Mouse (Mus musculus) midbrain, embryonic 13.5 days (tissue): Measurements from ENCODE around the gene Plxnb1. TPM values are rescaled to one million over a fixed set of nuclear protein-coding genes. Genes with fewer than 3 reads are reported as not detected.

ENCODE experiments used
- ATAC-seq: fragments of 200-750 bp; cut with Nextera tagmentation; 2 replicates; pipeline ENCODE4 v1.8.0; 2017; ENCODE audit warnings: mild to moderate bottlenecking, moderate TSS enrichment, moderate library complexity
- H3K27ac ChIP-seq: fragments of 300-500 bp; sonication (generic); 2 replicates; pipeline ENCODE4 v1.5.1; 2015; ENCODE audit warnings: inconsistent platforms, mild to moderate bottlenecking, moderate library complexity
- H3K27me3 ChIP-seq: fragments of 300-500 bp; sonication (generic); 2 replicates; pipeline ENCODE4 v1.6.1; 2015; ENCODE audit warnings: mild to moderate bottlenecking, inconsistent platforms
- H3K36me3 ChIP-seq: fragments of 300-500 bp; sonication (generic); 2 replicates; pipeline ENCODE4 v1.6.1; 2015; ENCODE audit warnings: mild to moderate bottlenecking, inconsistent platforms
- H3K4me1 ChIP-seq: fragments of 300-500 bp; sonication (generic); replicated peaks from 2 replicates; pipeline ENCODE4 v1.6.1; 2015; ENCODE audit warnings: inconsistent platforms
- H3K4me2 ChIP-seq: fragments of 300-500 bp; sonication (generic); replicated peaks from 2 replicates; pipeline ENCODE4 v1.6.1; 2015; ENCODE audit warnings: moderate library complexity, mild to moderate bottlenecking, inconsistent platforms
- H3K4me3 ChIP-seq: fragments of 300-500 bp; sonication (generic); replicated peaks from 2 replicates; pipeline ENCODE4 v1.5.1; 2015; ENCODE audit warnings: mild to moderate bottlenecking, inconsistent platforms
- H3K9ac ChIP-seq: fragments of 300-500 bp; sonication (generic); replicated peaks from 2 replicates; pipeline ENCODE4 v1.6.1; 2015; ENCODE audit warnings: mild to moderate bottlenecking, inconsistent platforms
- H3K9me3 ChIP-seq: fragments of 300-500 bp; sonication (generic); 2 replicates; pipeline ENCODE4 v1.6.1; 2016; ENCODE audit warnings: mild to moderate bottlenecking, inconsistent platforms
- WGBS: fragments of 180-500 bp; shearing (Covaris S2); methylation state at CpG from one replicate; pipeline ENCODE4 v1.1.7; 2015; 5-methylcytosine and 5-hydroxymethylcytosine counted together
- polyA plus RNA-seq: library from polyadenylated mRNA; unstranded; fragments of >200 nt; fragmentation: Nextera tagmentation; extraction: Ambion mirVana; gene quantifications from 2 replicates; pipeline ENCODE4 v1.2.1, GENCODE M21; 2015

Gene Plxnb1
- polyA plus RNA-seq, 1 experiment from 2014 or later = 33.3 TPM

DNA sequence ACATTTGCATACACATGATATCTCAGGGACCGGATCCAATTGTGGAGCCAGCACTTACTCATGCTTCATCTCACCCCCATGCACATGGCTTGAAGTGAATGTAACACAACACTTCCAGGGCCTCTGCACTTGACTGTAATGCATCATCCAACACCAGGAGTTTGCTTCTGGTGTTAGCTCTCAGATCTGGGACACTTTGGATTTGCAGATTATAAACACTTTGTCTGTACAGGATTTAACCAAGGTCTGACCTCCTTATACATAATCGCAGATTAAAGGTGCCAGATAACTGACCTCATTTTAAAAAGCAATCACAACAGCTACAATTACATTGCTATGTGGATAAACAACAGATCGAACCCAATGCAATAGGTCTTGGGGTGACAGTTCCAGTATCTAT is 14.7 kb upstream of the Plxnb1 start:
- WGBS = 96% methylated on average over 3 of the region's 3 CpGs
- H3K4me2 ChIP-seq = peak overlapping the region; percentile 98; the same call in 1 of the 2 replicates
- no peak overlapping the region for H3K27ac ChIP-seq
- H3K4me1 ChIP-seq = peaks cover 28% of the 10 kb centered on the region
- H3K27me3 ChIP-seq = no peaks in the 10 kb centered on the region
- no peak overlapping the region for H3K4me3 ChIP-seq
- H3K9ac ChIP-seq = no peak overlapping the region
- peaks cover 27% of the 10 kb centered on the region for H3K36me3 ChIP-seq
- no peaks in the 10 kb centered on the region for H3K9me3 ChIP-seq
- no peak for ATAC-seq

DNA sequence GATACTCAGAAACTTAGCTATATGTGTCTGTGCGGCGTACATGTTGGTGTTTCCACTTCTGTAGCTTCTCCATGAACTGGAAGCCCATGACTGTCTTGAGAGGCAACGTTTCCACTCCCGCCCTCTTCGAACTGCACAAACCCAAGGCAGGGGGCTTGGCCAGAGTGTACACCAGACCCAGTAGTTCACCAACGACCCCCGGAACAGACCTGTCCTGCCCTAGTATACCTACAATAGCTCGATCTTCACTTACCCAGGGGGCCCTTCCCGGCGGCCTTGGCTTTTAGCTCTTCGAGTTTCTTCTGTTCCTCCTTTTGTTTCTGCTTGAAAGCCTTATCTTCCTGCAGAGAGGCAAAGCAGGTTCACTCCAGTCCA is 13.5 kb upstream of the Plxnb1 start:
- H3K9ac ChIP-seq = peak overlapping the region; percentile 88
- H3K4me1 ChIP-seq = peaks cover 28% of the 10 kb centered on the region
- peak overlapping the region; percentile 82 for H3K4me3 ChIP-seq
- WGBS = 6% methylated on average over 11 of the region's 11 CpGs
- peak; percentile 32 for ATAC-seq
- peak overlapping the region; percentile 67; the same call in 1 of the 2 replicates for H3K27ac ChIP-seq
- H3K27me3 ChIP-seq = no peaks in the 10 kb centered on the region
- H3K9me3 ChIP-seq = no peaks in the 10 kb centered on the region
- peaks cover 27% of the 10 kb centered on the region for H3K36me3 ChIP-seq
- peak overlapping the region; percentile 98 for H3K4me2 ChIP-seq

DNA sequence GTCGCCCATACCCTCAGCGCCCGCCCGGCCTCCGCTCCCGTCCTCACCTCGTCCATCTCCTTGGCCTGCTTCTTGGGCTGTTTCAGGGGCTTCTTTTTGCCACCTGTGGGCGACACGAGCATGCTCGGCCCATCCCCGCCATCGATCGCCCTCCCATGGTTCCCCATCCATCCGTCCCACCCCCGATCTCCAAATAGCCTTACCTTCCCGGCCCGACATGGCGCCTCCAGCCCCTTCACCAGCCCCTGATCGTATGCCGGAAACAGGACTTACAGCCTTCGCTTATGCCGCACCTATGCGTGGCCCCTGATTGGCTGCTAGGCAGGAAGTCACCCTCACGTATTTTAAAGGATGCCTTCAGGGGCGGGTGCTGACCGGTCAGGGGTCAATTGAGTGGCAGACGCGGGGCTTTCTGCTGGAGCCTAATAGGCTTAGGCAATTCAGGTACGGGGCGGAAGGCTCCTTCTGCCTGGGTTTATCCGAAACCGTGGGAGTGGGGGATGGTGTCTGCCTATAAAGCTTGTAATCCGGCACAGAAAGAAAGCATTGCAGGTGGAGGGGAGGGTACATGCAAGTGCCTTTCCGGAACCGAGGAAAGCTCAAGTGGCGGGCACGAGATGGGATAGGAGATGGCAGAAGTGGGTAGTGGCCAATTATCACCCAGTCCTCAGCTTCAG is 12.9 kb upstream of the Plxnb1 start, which contains the start of the genes Ccdc51 and Tma7:
Ccdc51 (plus strand) TSS at position 370 of the 677 bp plus-strand sequence.
Tma7 (minus strand) TSS at position 464 of the 677 bp plus-strand sequence.
- Histone ChIP-seq H3K4me1 (peaks cover 28% of the 10 kb centered on the region), H3K9me3 (no peaks in the 10 kb centered on the region), H3K27me3 (no peaks in the 10 kb centered on the region), H3K9ac (peak within 1 kb of the TSS; percentile 88), H3K36me3 (peaks cover 27% of the 10 kb centered on the region), H3K27ac (peak within 1 kb of the TSS; percentile 67), H3K4me3 (peak within 1 kb of the TSS; percentile 82), H3K4me2 (peak within 1 kb of the TSS; percentile 98)
- ATAC-seq = peak; percentile 98
- WGBS = under 1% methylated on average over 37 of the region's 37 CpGs

DNA sequence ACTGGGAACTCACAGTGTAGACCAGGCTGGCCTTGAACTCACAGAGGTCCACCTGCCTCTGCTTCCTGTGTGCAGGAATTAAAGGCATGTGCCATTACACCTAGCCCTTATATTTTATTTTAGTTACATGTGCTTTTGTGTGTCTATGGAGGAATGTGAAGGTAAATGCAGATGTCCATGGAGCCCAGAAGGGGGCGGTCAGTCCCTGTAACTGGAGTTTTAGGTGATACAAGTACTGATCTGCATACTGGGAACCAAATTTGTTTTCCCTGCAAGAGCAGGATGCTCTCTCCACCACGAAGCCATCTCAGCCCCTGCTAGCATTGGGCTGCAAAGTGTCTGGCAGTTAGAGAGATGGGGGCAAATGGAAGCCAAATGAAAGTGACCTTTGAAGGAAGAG is 10.3 kb upstream of the Plxnb1 start:
- ATAC-seq = no peak
- Histone ChIP-seq H3K9ac (no peak overlapping the region), H3K36me3 (peaks cover 20% of the 10 kb centered on the region), H3K4me3 (no peak overlapping the region), H3K27ac (no peak overlapping the region), H3K27me3 (no peaks in the 10 kb centered on the region), H3K4me2 (no peak overlapping the region), H3K9me3 (no peaks in the 10 kb centered on the region), H3K4me1 (peaks cover 28% of the 10 kb centered on the region)
- WGBS = 12% methylated on average over 2 of the region's 2 CpGs

DNA sequence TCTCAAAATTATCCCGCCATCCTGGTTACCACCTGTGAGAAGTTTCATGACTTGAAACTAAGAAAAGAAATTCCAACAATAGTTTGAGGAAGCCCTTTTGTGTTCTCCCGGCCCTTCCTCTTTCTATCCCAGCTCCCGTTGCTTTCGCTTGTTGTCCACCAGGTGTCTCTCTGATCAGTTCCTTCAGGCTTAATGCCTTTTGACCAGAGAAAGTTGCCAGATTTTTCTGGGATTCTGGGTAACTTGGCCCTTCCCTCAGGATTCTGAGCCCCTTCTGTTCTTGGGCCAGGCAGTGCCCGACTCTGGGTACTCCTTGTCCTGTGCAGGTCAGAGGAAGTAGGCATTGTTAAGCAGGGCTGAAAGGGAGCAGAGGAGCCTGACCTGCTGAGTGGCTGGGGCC is 7.2 kb upstream of the Plxnb1 start:
- peaks cover 10% of the 10 kb centered on the region for H3K4me1 ChIP-seq
- no peaks in the 10 kb centered on the region for H3K27me3 ChIP-seq
- ATAC-seq = no peak
- no peaks in the 10 kb centered on the region for H3K9me3 ChIP-seq
- peaks cover 36% of the 10 kb centered on the region for H3K36me3 ChIP-seq
- no peak overlapping the region for H3K27ac ChIP-seq
- H3K4me2 ChIP-seq = no peak overlapping the region
- no peak overlapping the region for H3K9ac ChIP-seq
- WGBS = 10% methylated on average over 5 of the region's 5 CpGs
- no peak overlapping the region for H3K4me3 ChIP-seq

DNA sequence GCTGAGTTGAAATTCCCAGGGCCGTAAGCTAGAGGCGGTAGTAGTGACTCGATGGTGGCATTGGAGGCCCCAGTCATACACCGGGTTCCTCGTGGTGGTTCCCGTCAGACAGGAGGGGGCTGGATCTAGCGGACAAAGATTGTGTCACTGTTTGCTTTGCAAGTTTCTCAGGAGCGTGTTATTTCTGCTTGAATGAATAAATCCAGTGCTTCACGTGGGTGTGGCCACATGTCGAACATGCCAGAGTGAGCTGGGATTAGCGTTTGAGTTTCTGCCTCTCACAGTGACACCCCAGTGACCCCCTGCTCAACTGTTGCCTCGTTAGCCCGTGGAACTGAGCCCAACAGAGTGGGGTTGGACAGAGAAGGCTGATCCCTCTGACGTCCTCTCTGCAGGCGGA is 4.7 kb upstream of the Plxnb1 start:
- Histone ChIP-seq H3K4me1 (peaks cover 14% of the 10 kb centered on the region), H3K27me3 (no peaks in the 10 kb centered on the region), H3K36me3 (peaks cover 36% of the 10 kb centered on the region), H3K27ac (no peak overlapping the region), H3K9me3 (no peaks in the 10 kb centered on the region), H3K4me2 (no peak overlapping the region), H3K4me3 (no peak overlapping the region), H3K9ac (no peak overlapping the region)
- no peak for ATAC-seq
- WGBS = 49% methylated on average over 15 of the region's 15 CpGs

DNA sequence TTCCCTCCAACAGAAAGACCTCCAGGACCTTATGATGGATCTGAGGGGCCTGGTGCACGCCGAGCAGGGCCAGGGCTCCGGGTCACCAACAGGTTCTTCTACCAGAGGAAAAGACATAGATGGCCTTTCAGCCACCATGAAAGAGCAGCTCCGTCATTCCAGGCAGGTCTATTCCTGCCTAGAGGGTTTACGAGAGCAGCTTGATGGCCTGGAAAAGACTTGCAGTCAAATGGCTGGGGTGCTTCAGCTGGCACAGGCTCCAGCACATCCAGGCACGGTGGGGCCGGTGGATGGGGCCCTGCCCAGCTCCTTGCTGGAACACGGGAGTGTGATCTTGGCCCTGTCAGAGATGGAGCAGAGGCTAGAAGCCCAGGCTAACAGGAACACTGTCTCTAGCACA is 3.4 kb upstream of the Plxnb1 start:
- WGBS = 92% methylated on average over 8 of the region's 8 CpGs
- Histone ChIP-seq H3K9me3 (no peaks in the 10 kb centered on the region), H3K4me3 (no peak overlapping the region), H3K4me1 (peaks cover 21% of the 10 kb centered on the region), H3K27me3 (no peaks in the 10 kb centered on the region), H3K36me3 (peaks cover 36% of the 10 kb centered on the region), H3K27ac (no peak overlapping the region), H3K4me2 (no peak overlapping the region), H3K9ac (no peak overlapping the region)
- ATAC-seq = no peak

DNA sequence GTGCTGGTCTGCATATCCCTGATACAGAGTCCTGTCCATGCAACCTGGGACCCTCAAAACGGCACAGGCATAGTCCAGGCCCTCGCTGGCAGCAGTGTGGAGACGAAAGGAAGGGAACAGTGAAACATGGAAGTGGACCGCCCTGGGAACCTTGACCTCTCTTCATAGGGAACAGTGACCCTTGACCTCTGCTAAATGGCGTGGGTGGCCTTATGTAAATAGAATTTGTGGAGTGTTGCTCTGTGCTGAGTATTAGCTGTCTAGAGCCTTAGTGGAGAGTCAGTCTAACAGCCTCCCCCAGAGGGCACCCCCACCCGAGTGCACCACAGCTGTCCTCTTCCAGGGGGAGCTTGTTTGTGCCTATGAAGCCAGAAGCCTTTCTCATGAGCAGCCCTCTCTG is 2.4 kb upstream of the Plxnb1 start:
- H3K4me2 ChIP-seq = no peak overlapping the region
- H3K36me3 ChIP-seq = peaks cover 36% of the 10 kb centered on the region
- no peaks in the 10 kb centered on the region for H3K9me3 ChIP-seq
- H3K27ac ChIP-seq = peak overlapping the region; percentile 11; the same call in 1 of the 2 replicates
- no peak overlapping the region for H3K9ac ChIP-seq
- H3K27me3 ChIP-seq = no peaks in the 10 kb centered on the region
- peaks cover 31% of the 10 kb centered on the region for H3K4me1 ChIP-seq
- WGBS = 24% methylated on average over 6 of the region's 6 CpGs
- H3K4me3 ChIP-seq = no peak overlapping the region
- ATAC-seq = no peak

DNA sequence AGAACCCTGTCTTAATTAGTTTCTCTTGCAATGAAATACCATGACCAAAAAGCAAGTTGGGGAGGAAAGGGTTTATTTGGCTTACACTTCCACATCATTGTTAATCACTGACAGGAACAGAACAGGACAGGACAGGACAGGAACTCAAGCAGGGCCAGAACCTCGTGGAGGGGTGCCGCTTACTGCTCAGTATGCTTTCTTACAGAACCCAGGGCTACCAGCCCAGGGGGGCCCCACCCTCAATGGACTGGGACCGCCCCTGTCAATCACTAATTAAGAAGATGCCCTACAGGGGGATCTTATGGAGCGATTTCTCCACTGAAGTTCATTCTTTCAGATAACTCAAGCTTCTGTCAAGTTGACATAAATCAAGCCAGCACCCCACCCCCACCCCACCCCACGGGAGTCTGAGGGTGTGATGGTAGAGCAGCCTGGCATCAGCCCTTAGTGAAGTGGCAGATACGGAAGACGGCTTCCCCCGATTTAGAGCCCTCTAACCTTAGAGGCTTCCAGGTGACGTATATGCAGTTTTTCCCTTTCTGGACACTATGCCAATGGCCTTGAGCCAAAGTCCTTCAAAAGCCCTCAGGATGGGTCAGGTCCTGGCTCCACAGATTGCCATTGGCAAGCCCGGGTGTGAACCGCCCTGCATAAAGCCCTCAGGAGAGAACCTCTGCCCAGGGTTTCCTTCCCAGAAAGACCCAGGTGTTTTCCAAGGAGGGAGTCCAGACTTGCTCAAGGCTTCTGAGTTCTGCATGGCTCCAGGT is 1.2 kb upstream of the Plxnb1 start:
- ATAC-seq = no peak
- H3K9ac ChIP-seq = peak overlapping the region; percentile 93
- H3K9me3 ChIP-seq = no peaks in the 10 kb centered on the region
- WGBS = 24% methylated on average over 11 of the region's 11 CpGs
- H3K27ac ChIP-seq = peak overlapping the region; percentile 100
- peak overlapping the region; percentile 73 for H3K4me3 ChIP-seq
- H3K36me3 ChIP-seq = peaks cover 40% of the 10 kb centered on the region
- H3K4me1 ChIP-seq = peaks cover 42% of the 10 kb centered on the region
- H3K27me3 ChIP-seq = no peaks in the 10 kb centered on the region
- H3K4me2 ChIP-seq = peak overlapping the region; percentile 99

DNA sequence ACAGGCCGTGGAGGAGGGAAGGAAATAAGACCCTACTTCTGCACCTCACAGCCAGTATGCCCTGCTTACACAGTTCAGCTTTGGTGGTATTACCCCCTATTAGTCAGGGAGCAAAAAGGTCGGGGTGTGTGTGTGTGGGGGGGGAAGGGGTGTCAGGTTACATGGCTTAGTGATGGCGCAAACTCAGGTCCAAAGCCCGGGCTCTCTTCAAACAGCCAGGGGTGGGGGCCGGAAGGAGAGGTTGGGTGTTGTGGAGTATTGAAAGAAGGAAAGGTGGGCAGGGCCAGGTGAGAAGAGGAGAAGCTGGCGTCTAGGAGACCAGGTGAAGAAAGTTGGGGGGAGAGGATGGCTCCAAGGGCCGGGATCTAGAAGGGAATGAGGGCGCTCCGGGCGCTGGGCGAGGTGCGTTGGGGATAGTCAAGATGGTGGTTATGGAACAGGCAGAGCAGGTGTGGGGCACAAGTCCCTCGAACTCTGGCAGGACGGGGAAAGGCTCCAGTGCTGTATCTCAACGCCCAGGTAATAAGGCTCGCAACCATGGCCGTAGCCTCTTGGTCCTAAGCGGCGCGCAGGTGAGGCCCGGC is 544 bp upstream of the Plxnb1 start:
- peak overlapping the region; percentile 93 for H3K9ac ChIP-seq
- H3K36me3 ChIP-seq = peaks cover 41% of the 10 kb centered on the region
- peak overlapping the region; percentile 73 for H3K4me3 ChIP-seq
- H3K4me1 ChIP-seq = peaks cover 49% of the 10 kb centered on the region
- WGBS = under 1% methylated on average over 21 of the region's 21 CpGs
- no peaks in the 10 kb centered on the region for H3K9me3 ChIP-seq
- no peaks in the 10 kb centered on the region for H3K27me3 ChIP-seq
- H3K27ac ChIP-seq = peak overlapping the region; percentile 100
- no peak for ATAC-seq
- peak overlapping the region; percentile 99 for H3K4me2 ChIP-seq

DNA sequence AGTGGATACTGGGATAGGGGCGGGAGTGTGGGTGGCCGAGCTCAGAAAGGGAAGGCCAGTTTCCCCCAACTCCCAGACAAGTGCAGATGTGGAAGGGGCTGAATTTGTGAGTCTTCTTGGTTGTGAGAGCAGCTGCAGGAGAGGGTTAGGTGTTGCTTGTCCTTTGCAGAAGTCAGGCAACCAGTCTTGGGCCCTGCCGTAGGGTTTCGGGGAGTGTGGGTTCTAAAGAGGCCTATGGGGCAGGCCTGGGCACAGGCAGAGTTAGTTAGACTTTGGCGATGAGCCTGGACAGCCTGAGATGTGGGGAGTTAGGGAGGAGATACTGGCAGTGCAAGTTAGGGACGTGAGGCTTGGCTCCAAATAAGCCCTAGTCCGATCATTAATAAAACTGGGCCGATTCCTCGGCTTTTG is 1.1 kb downstream of the Plxnb1 start:
- 6% methylated on average over 9 of the region's 9 CpGs for WGBS
- peaks cover 41% of the 10 kb centered on the region for H3K36me3 ChIP-seq

DNA sequence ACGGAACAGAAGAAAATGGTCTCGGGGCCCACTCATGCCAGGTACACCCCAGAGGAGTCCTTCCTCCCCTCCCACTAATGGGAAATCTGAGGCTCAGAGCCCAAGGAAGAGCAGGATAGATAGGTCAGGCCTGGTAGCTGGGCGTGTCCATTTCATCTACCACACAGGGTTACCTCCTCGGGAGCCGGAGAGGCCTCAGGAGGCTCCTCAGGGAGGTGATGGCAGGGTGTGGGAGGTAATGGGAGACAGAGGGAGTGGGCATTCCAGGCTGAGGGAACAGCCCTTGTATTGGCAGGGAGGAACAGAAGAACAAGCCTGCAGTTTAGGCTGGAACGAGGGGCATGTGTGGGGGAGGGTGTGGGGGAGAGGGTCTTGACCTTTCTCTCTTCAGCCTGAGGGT is 1.7 kb downstream of the Plxnb1 start:
- Histone ChIP-seq H3K4me2 (peak overlapping the region; percentile 99), H3K4me1 (peaks cover 56% of the 10 kb centered on the region)
- WGBS = 11% methylated on average over 6 of the region's 6 CpGs

More for the DNA sequence above, 1.1 kb downstream of the Plxnb1 start:
- H3K4me1 ChIP-seq = peaks cover 53% of the 10 kb centered on the region
- peak overlapping the region; percentile 73 for H3K4me3 ChIP-seq
- H3K9ac ChIP-seq = peak overlapping the region; percentile 93
- H3K27ac ChIP-seq = peak overlapping the region; percentile 100
- no peaks in the 10 kb centered on the region for H3K27me3 ChIP-seq
- ATAC-seq = no peak
- peak overlapping the region; percentile 99 for H3K4me2 ChIP-seq
- H3K9me3 ChIP-seq = no peaks in the 10 kb centered on the region

More for the DNA sequence above, 1.7 kb downstream of the Plxnb1 start:
- Histone ChIP-seq H3K27ac (peak overlapping the region; percentile 100), H3K27me3 (no peaks in the 10 kb centered on the region), H3K9ac (peak overlapping the region; percentile 93), H3K4me3 (peak overlapping the region; percentile 73), H3K36me3 (peaks cover 41% of the 10 kb centered on the region), H3K9me3 (no peaks in the 10 kb centered on the region)
- ATAC-seq = no peak
